Mouse (Mus musculus) liver, adult (tissue): ENCODE data around the gene Baiap2.

Source experiments
- GATA4 ChIP-seq: IDR thresholded peaks from 2 replicates; pipeline ENCODE4 v1.6.1; 2014; ENCODE audit warnings: mild to moderate bottlenecking, low read length; ENCODE audit not compliant: insufficient replicate concordance

Gene Baiap2

DNA sequence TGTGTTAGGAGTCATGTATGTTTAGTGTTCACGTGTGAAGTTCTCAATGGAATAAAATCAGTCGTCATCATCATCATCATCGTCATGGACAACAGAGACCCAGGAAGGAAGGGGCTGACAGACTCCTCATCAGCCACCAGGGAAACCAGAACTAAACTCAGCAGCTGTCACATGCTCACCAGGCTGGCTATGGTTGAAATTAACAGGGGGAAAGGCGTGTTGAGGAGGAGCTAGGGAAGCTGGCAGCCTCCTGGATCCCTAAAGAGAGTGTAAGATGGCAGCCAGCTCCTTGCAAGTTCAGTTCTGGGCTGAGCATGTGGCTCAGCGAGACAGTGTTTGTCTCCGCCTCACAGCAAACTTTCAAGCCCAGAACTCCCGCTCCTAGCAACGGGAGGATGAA is 7.8 kb upstream of the Baiap2 start:
- no peak for TF ChIP-seq GATA4

DNA sequence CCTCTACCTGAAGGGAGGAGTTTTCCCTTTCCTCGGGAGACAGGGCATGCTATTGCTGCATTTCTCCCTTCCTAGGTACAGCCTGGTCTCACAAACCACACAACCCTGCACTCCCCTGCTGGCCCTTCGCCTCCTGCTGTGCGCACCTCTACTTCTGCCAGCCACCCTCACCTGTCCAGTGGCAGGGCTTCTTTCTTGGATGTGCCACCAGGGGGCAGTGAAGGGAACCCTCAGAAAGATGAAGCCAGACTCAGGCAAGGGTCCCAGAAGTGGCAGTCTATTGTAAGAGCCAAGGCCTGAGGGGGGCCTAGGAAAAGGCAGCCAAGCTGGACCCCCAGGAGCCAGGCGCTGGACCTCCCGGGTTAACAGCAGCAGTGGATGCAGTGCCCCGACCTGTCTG is 7.1 kb upstream of the Baiap2 start:
- no peak for TF ChIP-seq GATA4

DNA sequence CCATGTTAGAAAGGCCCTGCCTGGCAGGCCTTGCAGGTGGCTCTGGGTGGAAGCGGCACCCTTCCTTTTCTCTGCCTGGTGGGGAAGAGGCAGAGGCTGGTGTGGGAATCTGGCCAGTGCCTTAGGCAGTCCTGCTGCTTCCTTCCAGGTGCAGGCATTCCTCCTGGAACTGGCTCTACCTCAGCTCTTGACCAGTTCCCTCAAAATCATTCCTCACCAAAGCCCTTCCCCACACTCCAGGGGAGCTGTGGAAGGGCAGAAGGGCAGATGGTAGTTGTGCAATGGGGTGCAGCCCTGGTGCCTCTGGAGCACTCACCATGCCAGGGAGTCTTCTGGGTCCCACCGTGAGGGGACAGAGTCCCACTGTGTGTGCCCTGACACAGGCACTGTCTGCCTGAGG is 6.1 kb upstream of the Baiap2 start:
- TF ChIP-seq GATA4 = no peak

DNA sequence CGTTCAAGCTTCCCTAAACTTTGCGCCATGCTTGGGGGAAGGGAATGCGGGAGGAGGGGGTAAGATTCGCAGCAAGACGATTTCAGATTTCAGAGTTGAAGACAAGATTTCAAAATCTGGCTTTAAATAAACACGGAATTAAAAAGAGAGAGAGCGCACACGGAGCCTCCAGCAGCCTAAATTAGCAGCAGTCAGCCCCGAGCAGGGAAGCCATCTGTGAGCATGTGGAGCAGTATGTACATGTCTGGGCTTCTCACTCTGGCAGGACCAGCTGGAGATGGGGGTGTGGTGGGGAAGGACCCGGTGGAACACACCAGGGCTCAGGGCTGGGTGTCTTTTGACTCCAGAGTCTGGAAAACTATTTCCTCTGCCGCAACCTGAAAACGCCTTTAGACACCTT is 5.3 kb upstream of the Baiap2 start:
- TF ChIP-seq GATA4 = no peak

DNA sequence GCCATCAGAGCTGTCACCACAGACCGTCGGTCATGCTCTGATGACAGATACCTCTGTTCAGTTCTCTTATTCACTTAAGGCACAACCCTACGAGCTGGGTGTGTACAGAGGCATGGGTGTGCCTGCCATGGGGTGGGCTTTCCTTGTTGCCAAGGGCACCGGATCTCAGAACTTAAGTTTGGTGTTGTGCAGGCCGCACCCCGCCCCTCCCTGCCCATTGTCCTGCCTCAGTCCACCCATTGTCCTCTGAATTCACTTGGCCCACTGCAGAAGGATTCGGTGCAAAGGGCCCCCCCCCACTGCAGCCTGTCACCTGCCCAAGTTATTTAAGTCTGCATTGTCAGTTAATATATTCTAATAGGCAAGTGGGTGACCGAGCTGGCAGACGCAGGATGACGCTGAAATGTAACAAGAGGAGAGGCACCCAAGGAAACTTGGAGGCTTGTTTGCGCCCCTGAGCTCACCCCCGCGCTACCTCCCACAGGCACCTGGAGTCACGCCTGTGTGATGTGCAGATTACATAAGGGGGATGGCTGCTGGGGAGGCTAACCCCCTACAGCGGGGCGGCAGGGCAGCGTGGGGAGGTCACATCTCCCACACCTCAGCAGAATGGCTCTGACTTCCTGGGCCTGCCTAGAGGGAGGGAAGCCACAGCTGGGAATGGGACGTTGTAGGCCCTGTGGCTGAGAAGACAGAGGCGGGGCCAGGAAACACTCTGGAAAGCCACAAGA is 4.6 kb upstream of the Baiap2 start:
- TF ChIP-seq GATA4 = no peak

DNA sequence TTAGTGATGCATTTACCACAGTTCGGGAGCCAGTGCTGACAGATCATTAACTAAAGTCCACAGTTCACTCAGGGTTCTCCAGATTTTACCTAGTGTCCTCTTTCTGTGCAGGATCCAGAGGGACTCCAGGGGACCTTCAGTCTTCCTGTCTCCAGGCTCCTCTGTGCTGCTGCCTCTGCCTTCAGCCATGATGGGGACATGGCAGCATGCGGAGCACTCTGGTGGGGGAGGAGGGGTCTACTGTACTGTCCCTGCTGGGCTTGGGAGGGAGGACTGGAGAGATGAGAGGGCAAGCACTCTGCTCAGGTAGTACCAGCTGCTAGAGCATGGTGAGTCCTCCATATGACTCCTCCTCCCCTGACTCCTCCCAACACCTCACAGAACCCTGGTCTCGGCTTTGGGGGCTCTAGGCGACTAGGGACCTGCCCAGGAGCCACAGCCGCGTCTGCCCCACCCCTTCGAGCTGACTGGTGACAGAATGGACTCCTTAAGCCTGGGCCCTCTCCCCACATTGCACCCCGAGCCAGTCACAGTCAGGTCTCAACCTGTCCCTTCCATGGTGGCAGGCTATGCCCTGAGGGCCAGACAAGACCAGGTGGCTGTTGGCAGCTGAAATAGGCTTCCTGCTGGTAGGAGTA is 3.4 kb upstream of the Baiap2 start:
- TF ChIP-seq GATA4 = no peak

DNA sequence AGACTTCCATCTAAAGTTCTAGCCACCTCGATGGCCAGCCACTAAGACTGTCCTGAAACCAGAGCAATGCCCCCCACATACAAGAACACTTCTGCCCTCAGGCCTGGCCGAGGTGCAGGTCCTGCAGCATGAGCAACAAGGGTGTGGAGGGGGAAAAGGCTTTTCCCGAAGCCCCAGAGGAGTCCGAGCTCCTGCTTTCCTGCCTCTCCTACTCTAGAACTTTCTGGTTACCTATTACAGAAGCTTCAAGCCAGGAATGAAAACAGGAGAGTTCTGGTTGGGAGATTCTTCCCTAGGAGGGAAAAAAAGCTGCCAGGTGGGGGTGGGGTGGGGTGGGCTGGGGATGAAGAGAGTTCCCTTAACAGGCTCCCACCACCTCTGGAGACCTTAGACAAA is 2.9 kb upstream of the Baiap2 start:
- no peak for TF ChIP-seq GATA4

DNA sequence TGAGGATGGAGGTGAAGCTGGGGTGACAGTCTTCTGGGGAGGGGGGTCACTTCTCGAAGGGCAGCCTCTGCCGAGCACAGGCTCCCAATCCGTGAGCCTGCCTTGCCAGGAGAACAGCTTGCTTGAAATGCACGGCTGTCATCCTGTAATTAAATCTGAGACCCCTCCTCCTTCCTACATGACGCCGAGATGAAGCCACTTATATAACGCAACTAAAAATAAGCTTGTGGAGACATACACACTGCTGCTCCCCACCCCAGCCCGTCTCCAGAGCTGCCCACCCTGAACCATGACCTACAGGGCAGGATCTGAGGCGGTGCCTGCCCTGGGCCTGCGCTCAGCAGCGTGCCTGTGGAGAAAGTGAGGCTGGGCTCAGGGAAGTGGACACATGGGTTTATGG is 2.4 kb upstream of the Baiap2 start:
- TF ChIP-seq GATA4 = no peak

DNA sequence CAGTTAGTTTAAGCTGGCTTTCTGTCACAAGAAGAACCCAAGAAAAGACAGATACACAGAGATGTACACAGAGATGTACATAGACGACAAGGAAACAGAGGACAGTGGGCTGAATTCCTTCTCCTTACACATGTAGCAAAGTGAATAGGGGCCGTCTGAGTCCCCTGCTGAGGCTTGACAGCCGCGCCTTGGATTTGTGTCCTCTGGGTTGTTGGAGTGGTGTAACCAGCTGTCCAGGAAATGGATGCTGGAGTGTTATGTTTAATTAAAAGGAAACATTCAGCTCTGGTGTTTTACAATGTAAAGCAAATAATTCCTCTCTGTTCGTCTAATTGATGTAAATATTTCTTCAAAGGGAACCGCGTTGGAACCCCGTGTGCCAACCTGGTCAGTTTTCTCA is 769 bp upstream of the Baiap2 start:
- no peak for TF ChIP-seq GATA4

DNA sequence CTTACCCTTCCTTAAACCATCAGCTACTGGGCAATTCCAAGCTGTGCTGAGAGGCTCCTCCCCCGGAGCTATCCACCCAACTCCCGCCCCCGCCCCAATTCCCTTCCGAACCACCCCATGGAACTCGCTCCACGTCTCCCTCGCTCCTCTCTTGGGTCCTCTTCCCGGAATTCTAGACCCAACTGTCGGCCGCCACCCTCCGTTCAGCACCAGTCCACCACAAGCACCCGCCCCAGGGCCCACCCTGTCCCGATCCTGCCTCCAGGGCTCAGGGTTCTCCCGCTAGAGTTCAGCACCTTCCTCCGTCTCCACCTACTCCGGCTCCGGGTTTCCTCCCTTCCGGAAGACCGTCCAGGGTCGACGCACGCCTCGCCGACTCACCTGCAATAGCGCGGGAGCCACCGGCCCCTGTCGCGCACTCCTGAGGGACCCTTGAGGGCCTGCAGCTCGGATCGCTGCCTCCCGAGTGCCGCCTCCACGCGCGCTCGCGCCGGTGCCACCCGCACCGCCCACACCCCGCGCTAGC is 299 bp upstream of the Baiap2 start:
- TF ChIP-seq GATA4 = no peak

DNA sequence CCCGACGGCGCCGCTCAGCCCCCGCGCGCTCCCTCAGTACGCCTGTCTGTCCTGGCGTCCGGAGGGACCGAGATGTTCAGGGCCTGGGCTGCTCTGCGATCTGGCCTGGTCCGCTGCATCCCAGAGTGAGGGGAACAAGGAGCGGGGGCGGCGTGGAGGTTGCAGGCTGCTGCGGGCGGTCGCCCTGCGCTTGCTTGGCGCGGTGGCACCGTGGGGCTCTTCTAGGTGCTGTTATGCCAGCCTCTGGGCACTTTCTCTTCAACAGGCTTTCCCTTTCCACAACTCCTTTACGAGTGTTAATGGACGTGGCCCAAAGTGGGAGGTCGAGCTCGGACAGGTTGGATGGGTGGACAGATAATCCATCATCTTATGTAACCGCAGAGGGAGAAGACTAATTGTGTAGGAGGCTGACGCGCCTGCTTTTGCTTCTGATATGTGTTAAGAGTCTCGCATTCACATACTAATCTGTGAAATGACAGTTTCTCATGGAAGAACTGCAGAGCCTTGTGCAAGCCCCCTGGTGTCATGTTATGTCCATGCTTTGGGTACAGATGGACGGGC is 945 bp downstream of the Baiap2 start:
- no peak for TF ChIP-seq GATA4

DNA sequence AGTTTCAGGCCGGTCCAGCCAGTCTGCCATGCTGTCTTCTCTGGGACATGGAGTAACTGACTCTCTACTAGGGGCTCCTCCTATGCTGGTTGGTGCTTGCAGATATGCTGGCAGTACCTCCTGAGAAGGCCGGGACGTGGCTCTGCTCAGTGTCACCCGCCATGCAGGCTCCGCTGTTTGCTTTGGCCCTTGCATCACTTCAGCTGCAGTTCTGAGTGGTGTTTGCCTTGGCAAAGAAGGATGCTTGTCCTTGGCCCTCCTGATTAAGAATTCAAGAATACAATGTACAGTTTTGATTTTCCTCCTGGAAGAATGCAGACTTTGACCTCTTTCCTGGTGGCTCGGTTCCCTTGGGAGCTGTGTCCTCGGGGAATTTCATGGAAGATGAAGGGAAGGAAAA is 2.8 kb downstream of the Baiap2 start:
- TF ChIP-seq GATA4 = peak; percentile 41; the same call in 1 of the 2 replicates

DNA sequence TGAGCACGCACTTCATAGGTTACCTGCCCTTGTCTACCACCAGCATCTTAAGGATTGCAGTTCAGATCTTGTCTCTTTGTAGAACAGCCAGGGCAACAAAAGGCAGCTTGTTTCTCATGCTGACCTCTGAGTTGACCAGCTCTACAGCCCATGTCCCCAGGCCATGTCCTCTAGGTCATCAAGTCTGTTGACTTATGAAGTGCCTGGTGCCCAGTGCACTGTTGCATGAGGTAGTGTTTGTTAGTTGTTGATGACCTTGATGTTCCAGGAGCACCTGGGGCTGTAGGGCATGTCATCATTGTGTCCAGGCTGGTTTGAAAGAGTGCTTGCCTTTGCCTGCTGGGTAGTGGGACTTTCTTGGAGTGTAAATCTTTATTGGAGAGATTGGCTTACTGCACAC is 4.9 kb downstream of the Baiap2 start:
- no peak for TF ChIP-seq GATA4

DNA sequence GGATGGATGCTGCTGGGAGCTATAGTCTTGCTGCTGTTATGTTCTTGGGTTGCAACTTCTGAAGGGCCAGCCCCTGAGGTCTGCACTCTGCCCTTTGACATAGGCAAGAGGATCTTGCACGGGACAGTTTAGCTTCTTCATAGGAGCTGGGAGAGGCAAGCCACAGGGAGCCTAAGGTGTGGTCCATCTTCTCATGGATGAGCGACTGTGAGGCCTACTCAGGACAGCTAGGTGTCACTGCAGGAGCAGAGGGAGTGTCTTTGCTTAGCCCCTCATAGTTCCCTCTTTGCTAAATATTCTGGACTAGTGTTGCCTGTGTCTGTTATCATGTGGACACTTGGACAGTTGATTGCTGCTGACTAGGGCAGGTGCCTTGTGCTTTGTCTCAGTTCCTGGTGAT is 5.3 kb downstream of the Baiap2 start:
- TF ChIP-seq GATA4 = no peak

DNA sequence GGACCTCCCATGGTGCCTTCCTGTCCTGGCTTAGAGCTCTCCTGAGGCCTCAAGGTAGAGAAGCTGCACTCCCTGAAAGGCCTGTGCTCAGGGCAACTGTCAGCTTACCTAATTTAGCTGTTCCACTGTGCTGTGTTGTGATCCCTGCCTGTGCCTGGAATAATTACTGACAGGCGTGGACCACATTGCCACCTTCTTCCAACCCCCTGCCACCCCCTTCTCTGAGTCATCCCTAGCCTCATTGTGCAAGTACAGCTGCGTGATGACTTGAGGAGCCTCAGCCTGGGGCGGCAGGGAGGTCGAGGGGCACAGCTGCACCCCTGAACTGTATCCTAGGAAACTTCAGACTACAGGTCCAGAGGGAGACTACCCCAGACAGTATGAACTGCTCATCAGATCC is 5.7 kb downstream of the Baiap2 start:
- no peak for TF ChIP-seq GATA4

DNA sequence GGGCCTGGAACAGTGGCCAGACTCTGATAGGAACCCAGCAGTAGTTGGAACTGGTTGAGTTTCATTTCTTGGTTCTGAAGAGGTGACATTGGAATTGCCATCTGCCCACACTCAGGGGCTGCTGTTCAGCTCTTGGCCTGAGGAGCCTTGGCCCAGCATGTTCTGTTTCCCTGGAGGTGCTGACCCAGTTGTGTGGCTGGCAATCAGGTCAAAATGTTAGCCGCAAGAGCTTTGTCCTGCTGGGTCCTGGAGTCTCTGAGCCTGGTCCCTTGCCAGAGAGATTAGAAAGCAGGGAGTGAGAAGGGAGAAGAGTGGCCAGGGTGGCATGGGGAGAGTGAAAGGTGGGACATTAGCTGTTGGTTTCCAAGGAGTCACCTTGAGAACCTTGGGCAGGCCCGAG is 6.2 kb downstream of the Baiap2 start:
- no peak for TF ChIP-seq GATA4

DNA sequence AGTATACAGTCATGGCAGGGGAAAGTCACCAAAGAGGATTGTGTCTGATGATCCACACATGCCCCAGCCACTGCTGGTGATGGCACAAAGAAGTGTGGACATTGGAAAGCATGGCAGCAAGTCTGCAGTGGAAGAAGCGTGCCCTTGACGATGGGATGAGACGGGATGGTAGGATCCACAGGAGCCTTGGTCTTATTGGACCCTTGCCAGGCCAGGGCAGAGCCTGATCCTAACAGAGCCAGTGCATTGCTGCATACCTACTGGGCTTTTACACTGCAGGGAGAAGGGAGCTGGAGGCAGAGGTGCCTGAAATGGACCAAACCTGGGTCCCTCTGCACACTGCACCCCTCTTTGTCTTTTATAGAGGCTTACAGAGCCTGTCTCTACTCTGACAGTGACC is 8.0 kb downstream of the Baiap2 start:
- no peak for TF ChIP-seq GATA4

DNA sequence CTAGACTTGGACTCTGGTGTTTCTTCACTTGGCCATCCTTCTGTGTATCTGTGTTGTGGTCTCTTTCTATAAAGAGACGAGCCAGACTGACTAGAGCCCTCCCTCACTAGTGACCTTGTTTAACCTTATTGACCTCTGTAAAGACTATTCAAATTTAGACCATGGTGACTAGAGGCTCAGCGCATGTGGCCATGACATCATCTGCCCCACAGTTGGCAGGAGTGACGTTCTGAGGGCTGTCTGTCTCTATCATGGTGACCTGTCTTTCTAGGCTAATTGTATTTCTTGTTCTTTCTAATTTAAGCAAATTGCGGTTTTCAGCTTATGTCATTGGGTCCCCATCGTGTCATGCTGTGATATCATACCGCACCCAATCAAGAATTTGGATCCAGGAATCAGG is 8.8 kb downstream of the Baiap2 start:
- no peak for TF ChIP-seq GATA4
